Mouse (Mus musculus) lung, adult 18-20 months (tissue): Measurements from ENCODE around the gene 1110051M20Rik.

Experiments
- DNase-seq, 2 experiments: peaks; one replicate each; pipeline ENCODE4 v3.0.0; 2022; ENCODE audit warnings: mixed read lengths in 2 of 2

The 1110051M20Rik gene

DNA sequence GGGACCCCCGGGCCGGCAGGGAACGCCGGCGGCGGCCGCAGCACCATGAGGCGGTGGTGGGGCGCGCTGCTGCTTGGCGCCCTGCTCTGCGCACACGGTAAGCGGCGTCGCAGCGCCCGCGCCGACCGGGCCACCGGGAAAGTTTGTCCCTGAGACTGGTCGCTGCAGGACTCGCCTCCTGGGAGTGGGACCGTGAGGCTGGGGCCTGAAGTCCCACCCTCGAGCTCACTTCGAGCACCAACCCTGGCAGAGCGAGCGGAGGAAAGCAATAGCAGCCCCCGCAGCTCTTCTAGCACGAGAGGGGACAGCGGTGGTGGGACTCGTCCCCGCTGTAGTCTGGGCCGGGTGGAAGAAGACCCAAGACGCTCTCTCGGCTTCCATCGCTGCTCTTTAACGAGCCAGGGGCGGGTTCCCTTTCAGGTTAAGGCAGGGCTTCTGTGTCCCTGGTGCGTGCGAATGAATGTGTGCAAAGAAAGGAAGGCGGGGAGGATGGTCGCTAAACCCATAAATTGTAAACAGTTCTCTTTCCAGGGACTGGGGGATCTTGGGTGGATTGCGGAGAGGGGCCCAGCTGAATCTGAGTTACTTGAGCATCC, 13.2 kb upstream of the 1110051M20Rik start:
- DNase-seq: no peak

DNA sequence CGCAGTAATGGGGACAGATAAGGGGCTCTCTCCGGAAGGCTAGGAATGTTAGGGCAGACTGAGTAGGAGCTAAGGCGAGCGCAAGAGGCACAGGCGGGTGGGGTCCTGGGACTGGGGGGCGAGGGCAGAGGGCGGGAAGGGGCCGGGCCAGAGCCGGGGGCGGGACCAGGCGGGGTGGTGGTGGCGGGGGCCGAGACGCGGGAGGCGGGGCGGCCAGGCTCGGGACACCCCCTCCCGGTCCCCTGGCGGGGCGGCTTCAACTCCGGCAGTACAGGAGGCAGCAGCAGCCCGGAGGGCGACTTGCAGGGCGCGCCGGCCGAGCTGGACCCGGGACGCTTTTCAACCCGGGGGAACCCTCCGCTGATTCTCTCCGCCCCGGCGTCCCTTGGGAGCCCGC, 12.8 kb upstream of the 1110051M20Rik start, which contains the start of gene Lrp4:
Gene Lrp4, plus strand, starts transcription at position 253 of the 397 bp plus-strand sequence.
- DNase-seq: peak; percentile 76

DNA sequence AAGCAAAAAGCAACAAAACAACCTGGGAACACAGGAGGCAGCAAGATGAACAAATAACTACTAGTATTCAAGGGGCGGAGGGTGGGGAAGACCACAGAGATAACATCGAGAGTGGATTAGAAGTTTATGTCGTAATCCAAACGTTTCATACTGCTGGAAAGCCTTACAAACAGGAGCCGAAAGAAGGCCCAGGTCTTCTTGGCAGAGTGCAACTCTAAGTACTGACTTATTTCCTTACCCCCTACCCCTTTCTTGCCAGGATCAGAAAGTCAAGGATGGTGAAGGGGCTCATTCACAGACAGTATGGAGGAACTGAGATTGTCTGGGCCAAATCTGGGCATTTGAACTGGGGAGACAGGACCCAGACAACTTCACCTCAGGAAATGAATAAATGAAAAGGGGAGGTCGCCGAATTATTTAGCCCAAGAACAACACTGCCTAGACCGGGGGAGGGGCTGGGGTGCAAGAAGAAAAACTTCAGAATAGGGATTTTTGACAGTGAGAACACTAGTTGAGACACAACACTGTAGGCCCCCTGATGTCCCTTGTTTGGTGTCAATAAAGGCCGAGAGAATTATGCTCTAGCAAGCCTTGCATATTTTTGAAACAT, 12.1 kb upstream of the 1110051M20Rik start:
- DNase-seq: no peak

GRCm38 (mm10) chr2:91455826-91456225, 11.3 kb upstream of the 1110051M20Rik start:
- DNase-seq: peak in 1 of 2 experiments; percentile 67

GRCm38 (mm10) chr2:91454434-91454833, 9.9 kb upstream of the 1110051M20Rik start:
- no peak for DNase-seq

GRCm38 (mm10) chr2:91453231-91454075, 8.9 kb upstream of the 1110051M20Rik start:
- no peak for DNase-seq

- DNase-seq: no peak
Observed at GRCm38 (mm10) chr2:91452658-91453057, 8.2 kb upstream of the 1110051M20Rik start.

DNA sequence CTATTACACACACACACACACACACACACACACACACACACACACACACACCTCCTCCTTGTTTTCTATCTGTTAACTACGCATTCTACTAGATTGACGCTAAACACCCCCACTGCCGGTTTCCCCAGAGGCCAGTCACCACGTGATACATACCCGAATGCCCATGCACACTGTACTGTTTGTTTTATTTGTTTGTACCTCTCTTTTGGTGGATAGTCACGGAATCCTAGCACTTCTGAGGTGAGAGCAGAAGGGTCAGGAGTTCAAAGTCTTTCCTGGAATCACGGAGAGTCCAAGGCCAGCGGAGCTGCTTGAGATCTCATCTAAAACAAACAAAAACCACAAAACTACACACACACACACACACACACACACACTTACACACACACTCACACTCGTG, 5.8 kb upstream of the 1110051M20Rik start:
- no peak for DNase-seq

- DNase-seq: no peak
Observed at GRCm38 (mm10) chr2:91449662-91450061, 5.2 kb upstream of the 1110051M20Rik start.

GRCm38 (mm10) chr2:91442241-91442640, 2.3 kb downstream of the 1110051M20Rik start:
- DNase-seq: no peak

GRCm38 (mm10) chr2:91441715-91442114, 2.8 kb downstream of the 1110051M20Rik start:
- DNase-seq: peak in 1 of 2 experiments; percentile 35

DNA sequence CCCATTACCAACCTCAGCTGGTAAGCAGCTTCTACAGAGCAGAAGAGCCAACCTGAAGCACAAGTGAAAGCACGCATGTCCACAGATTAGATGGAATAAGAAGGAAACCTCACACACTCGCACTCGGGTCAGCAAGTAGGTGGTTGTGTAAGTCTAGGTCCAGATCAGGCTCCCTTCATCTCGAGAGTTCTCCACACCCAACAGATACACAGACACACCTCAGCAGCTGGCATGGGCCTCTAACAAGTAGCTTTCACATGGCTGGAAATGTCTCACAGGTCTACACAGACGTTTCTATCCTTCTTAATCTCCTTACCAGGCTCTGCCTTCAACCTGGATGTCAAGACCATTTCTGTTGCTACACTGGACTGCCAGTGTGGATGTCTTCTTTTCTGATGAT, 3.8 kb downstream of the 1110051M20Rik start:
- DNase-seq: peak; percentile 64 to 69

- DNase-seq: no peak
Observed at GRCm38 (mm10) chr2:91439876-91440275, 4.6 kb downstream of the 1110051M20Rik start.

- no peak for DNase-seq
Observed at GRCm38 (mm10) chr2:91439271-91439670, 5.2 kb downstream of the 1110051M20Rik start.

GRCm38 (mm10) chr2:91437116-91437815, 7.2 kb downstream of the 1110051M20Rik start:
- no peak for DNase-seq

GRCm38 (mm10) chr2:91436713-91437112, 7.8 kb downstream of the 1110051M20Rik start:
- DNase-seq: no peak

GRCm38 (mm10) chr2:91430600-91430919, 13.9 kb downstream of the 1110051M20Rik start:
- DNase-seq: no peak

- DNase-seq: no peak
Observed at GRCm38 (mm10) chr2:91429915-91430599, 14.4 kb downstream of the 1110051M20Rik start.

GRCm38 (mm10) chr2:91429146-91429545, 15.4 kb downstream of the 1110051M20Rik start:
- no peak for DNase-seq

DNA sequence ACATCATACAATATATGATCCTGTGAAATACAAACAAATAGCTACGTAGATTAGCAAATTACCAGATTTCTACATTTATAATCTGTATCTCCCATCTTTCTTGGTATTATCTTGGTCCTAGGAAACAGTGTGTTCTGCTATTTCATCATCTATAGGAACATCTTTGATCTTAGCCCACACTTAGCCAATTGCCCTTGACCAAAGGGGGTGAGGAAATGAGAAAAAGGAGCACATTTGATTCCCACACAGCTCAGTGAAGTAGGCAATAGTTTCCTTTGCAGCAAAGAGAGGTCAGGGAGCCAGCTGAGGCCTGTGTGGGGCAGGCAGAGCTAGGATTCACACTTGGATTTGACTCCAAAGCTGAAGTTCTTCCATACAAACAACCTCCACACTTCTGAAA, 18.2 kb downstream of the 1110051M20Rik start:
- DNase-seq: no peak

GRCm38 (mm10) chr2:91424061-91424720, 20.3 kb downstream of the 1110051M20Rik start:
- DNase-seq: no peak

- no peak for DNase-seq
Observed at GRCm38 (mm10) chr2:91421641-91422040, 22.9 kb downstream of the 1110051M20Rik start.
